Mouse (Mus musculus) liver, adult 2 months (tissue): Measurements from ENCODE around the gene Vstm2a.

Experiments
- CTCF ChIP-seq: fragments of 200-500 bp; IDR thresholded peaks from 2 replicates; pipeline ENCODE4 v1.5.1; 2011; ENCODE audit warnings: low read depth, low read length, control low read depth
- POLR2A ChIP-seq: fragments of 200-500 bp; IDR thresholded peaks from 2 replicates; pipeline ENCODE4 v1.6.1; 2011; ENCODE audit warnings: low read length, control low read depth; ENCODE audit not compliant: insufficient read depth; ENCODE audit errors: extremely low read depth

DNA sequence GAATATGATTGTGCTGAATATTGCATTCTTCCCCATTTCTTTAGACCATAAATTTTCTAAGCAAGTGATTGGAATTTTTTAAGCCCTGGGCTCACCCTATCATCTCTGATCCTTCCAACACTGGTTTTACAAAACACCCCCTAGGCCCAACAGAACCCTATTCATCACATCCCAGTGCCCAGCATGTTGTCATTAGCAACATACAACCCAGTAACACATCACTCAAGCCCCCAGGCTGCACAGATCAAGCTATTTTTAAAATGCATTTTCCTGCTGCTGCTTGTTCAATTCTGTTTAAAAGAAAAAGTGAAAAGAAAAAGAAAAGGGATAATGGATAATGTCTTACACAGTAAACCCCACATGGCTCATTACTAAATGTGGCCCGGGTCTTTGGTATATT, 42.0 kb downstream of the Vstm2a start:
- TF ChIP-seq CTCF (no peak), POLR2A (no peak)
